Mouse (Mus musculus) heart, postnatal 4 days (tissue): ENCODE measurements around the gene Herpud1. TPM values are rescaled to one million over a fixed set of nuclear protein-coding genes. Genes with fewer than 3 reads are reported as not detected.

ENCODE experiments used
- total RNA-seq, 2 experiments: library from RNA; stranded (reverse); gene quantifications; 2 replicates each; pipeline ENCODE4 v1.2.3; 2021

The Herpud1 gene
- total RNA-seq, 2 experiments from 2014 or later, result 56.6 to 66.4 TPM

Other genes with a start within 250 kb of the Herpud1 start
- gene Mt4, start 249.2 kb upstream of the Herpud1 start, total RNA-seq, result not detected
- 10 to 100 TPM; 26.7 to 28.1 TPM for gene Mt3, start 233.8 kb upstream of the Herpud1 start, total RNA-seq
- 10 to 100 TPM; 35.5 to 37.4 TPM for gene Mt2, start 213.8 kb upstream of the Herpud1 start, total RNA-seq
- gene Mt1, start 207.4 kb upstream of the Herpud1 start, total RNA-seq, result 100 to 1,000 TPM; 168 to 174 TPM
- gene Nup93, start 171.9 kb upstream of the Herpud1 start, total RNA-seq, result 10 to 100 TPM; 45.1 to 52.7 TPM
- under 1 TPM in 1 of 2 experiments, not detected in 1; 0.11 TPM for gene Slc12a3, start 57.2 kb upstream of the Herpud1 start, total RNA-seq
- under 1 TPM; 0.72 to 0.76 TPM for gene Nlrc5, start 47.9 kb downstream of the Herpud1 start, total RNA-seq
- 1 to 10 TPM; 7.0 to 9.6 TPM for gene Cpne2, start 146.6 kb downstream of the Herpud1 start, total RNA-seq
- gene Rspry1, start 215.5 kb downstream of the Herpud1 start, total RNA-seq, result 10 to 100 TPM; 16.7 to 17.1 TPM
- gene Fam192a, start 215.6 kb downstream of the Herpud1 start, total RNA-seq, result 10 to 100 TPM; 21.3 to 24.4 TPM